Mouse (Mus musculus): ENCODE measurements at regions not wholly inside any gene's neighbourhood (a gene's known extent, or its start where the extent isn't known, plus 50 kb on each side); places are given as distances from the start of the nearest gene placed in this dataset.

- TF ChIP-seq POLR2A (IDR thresholded peaks at IDR 0.05; ENCODE audit: borderline replicate concordance, control insufficient read depth, low read depth, low read length) (no peak), CTCF (IDR thresholded peaks at IDR 0.05; ENCODE audit: control insufficient read depth, insufficient read depth, low read length) (no peak)
Measured at GRCm38 (mm10) chr11:33050216-33050615, 97.0 kb downstream of the Fgf18 start.
